Mouse (Mus musculus): ENCODE results near the gene Als2cr12. TPM values are rescaled to one million over a fixed set of nuclear protein-coding genes. Genes with fewer than 3 reads are reported as not detected.
"Not testable (repeated sequence)": the region's sequence is repeated elsewhere in the genome, so short reads cannot be mapped to it uniquely, and the experiment has no call there.

The Als2cr12 gene
- under 1 TPM; 0.20 to 0.25 TPM for total RNA-seq (2021)
- long read RNA-seq, experiment 1, partial matches to known transcripts, result 0 of 1 reads
- long read RNA-seq, experiment 1, other reads (novel, unspliced or antisense), result 1 of 1 reads
- long read RNA-seq, experiment 2, partial matches to known transcripts, result 0 of 1 reads
- long read RNA-seq, experiment 2, other reads (novel, unspliced or antisense), result 1 of 1 reads

DNA sequence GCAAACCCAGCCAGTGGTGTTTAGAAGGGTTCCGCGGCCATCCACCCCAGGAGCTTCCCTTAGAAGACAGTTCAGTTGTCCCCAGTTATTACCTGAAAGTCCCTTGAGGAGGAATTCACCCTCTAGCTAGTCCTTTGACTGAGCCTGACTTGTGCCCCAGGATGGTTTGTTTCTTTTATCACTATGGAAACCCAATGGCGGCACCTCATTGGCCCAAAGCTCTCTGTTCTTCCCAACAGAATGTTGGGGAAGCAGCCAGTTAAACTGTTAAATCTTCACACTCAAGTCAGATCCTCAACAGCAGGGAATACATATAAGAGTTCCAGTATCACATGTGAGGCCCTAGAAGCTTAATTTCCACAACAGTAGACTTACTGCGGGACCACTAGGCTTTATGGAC, at the start of gene Als2cr12:
TSS of gene Als2cr12 (minus strand) at position 180 of the 400 bp plus-strand sequence.
- not testable (repeated sequence) for DNase-seq (ENCODE audit: low spot score in 2 of 2)

- no peak for DNase-seq (ENCODE audit: low spot score in 2 of 2)
Measured at GRCm38 (mm10) chr1:58744645-58745044, 48.9 kb upstream of the Als2cr12 start.

- no peak for DNase-seq (ENCODE audit: low spot score in 2 of 2)
Measured at GRCm38 (mm10) chr1:58743252-58743651, 47.5 kb upstream of the Als2cr12 start.

DNA sequence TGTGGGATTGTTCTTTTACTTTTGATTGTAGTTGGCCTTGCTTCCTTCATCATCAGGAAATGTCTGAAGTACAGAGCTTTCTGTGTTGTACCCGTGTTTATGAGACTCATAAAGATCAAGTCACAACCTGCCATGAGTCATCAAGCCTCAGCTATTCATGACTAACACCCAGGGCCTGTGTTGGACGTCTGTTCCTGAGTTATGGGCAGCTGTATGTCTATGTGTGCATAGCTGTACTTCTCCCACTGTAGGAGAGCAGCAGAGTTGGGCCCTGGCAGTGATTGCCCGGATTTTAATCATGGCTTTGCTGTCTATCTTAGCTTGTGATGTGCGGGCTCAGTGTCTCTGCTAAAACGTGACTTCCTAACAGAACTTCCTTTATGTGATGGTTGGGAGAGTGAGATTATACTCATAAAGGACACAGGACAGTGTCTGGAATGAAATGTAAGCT, 46.8 kb upstream of the Als2cr12 start:
- DNase-seq (ENCODE audit: low spot score in 2 of 2), result no peak

GRCm38 (mm10) chr1:58739529-58739928, 43.7 kb upstream of the Als2cr12 start:
- DNase-seq (ENCODE audit: low spot score in 2 of 2), result no peak

GRCm38 (mm10) chr1:58736968-58737367, 41.2 kb upstream of the Als2cr12 start:
- no peak for DNase-seq (ENCODE audit: low spot score in 2 of 2)

DNA sequence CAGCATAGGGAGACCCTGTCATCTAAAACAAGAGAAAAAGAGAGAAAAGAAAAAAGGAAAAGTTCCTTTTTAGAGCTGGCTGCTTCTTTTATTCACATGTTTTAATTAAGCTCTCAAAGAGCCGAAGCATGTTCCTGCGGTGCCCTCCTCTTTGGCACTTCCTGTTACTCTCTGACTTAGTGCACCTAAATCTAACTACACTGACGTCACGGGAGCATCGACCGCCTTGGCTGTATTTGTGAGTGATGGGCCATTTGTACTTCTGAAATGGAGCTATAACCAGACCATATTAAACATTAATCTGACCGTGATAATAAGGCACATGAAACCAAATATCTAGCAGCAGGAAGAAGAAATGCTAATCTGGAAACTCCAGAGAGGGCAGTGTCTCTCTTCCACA, 40.2 kb upstream of the Als2cr12 start:
- no peak for DNase-seq (ENCODE audit: low spot score in 2 of 2)

- no peak for DNase-seq (ENCODE audit: low spot score in 2 of 2)
Measured at GRCm38 (mm10) chr1:58734043-58734920, 38.5 kb upstream of the Als2cr12 start.

DNA sequence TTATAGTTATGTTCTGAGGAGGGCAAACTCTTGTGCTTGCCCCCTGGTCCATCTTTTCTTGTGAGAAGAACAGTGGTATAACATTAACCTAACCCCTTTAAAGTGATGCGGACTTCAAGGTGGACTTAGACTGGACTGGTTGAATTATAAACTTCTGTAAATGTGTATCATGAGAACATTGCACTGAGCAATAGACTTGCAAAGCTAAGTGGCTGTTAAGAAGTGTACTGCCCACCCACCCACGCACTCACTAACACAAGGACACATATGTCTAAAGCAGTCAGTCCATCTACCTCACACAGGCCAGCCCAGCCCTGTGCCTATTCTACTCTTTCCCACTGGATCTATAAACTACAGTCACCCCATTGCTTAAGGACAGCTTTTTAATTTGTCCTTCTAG, 37.8 kb upstream of the Als2cr12 start:
- DNase-seq (ENCODE audit: low spot score in 2 of 2), result no peak

GRCm38 (mm10) chr1:58728590-58728868, 32.7 kb upstream of the Als2cr12 start:
- DNase-seq (ENCODE audit: low spot score in 2 of 2), result no peak

- no peak for DNase-seq (ENCODE audit: low spot score in 2 of 2)
Measured at GRCm38 (mm10) chr1:58727747-58728589, 32.2 kb upstream of the Als2cr12 start.

- DNase-seq (ENCODE audit: low spot score in 2 of 2), result no peak
Measured at GRCm38 (mm10) chr1:58727019-58727746, 31.4 kb upstream of the Als2cr12 start.

DNA sequence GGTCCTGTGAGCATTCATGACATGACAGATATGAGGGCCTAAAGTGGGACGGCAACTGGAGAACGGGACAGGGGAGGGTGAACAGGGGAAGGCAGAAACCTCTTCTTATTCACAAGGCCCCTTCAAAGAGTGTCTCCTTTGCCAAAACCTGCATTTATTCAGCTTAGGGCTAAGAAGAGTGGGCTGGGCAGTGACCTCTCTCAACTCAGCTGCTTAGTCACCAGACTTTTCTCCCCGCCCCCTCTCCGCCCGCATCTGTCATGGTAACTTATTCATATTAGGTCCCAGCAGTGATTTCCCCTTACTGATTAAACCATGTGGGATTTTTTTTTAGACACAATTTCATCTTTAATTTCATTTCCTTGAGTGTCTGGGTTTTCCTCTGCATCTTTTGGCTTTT, 30.0 kb upstream of the Als2cr12 start:
- DNase-seq (ENCODE audit: low spot score in 2 of 2), result no peak

- DNase-seq (ENCODE audit: low spot score in 2 of 2), result no peak
Measured at GRCm38 (mm10) chr1:58725095-58725494, 29.3 kb upstream of the Als2cr12 start.

- no peak for DNase-seq (ENCODE audit: low spot score in 2 of 2)
Measured at GRCm38 (mm10) chr1:58724533-58724932, 28.7 kb upstream of the Als2cr12 start.

DNA sequence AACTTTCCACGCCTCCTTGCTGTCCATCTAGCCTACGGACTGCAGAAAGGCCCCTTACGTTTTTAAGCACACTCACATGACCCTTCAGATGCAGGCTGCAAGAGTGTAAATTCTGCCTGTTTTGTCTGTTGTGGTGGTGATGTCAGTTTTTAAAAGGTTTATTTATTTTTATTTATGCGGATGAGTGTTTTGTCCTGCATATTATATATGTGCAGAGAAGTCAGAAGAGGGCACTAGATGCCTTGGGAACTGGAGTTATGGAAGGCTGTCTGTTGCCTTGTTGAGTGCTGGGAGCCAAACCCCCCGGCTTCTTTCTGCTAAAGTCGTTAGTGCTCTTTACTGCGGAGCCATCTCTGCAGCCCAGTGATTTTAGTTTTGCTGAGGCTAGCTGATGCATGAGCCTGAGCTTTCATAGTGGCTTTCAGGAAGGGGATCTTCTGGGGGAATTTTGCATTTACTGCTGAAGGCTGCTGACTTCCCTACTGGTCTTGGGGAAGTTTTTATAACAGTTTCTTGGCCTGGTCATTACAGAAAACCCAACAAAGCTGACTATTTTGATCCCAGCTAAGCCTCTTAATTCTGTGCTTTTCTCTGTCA, 28.1 kb upstream of the Als2cr12 start:
- no peak for DNase-seq (ENCODE audit: low spot score in 2 of 2)

GRCm38 (mm10) chr1:58723062-58723808, 27.4 kb upstream of the Als2cr12 start:
- no peak for DNase-seq (ENCODE audit: low spot score in 2 of 2)

DNA sequence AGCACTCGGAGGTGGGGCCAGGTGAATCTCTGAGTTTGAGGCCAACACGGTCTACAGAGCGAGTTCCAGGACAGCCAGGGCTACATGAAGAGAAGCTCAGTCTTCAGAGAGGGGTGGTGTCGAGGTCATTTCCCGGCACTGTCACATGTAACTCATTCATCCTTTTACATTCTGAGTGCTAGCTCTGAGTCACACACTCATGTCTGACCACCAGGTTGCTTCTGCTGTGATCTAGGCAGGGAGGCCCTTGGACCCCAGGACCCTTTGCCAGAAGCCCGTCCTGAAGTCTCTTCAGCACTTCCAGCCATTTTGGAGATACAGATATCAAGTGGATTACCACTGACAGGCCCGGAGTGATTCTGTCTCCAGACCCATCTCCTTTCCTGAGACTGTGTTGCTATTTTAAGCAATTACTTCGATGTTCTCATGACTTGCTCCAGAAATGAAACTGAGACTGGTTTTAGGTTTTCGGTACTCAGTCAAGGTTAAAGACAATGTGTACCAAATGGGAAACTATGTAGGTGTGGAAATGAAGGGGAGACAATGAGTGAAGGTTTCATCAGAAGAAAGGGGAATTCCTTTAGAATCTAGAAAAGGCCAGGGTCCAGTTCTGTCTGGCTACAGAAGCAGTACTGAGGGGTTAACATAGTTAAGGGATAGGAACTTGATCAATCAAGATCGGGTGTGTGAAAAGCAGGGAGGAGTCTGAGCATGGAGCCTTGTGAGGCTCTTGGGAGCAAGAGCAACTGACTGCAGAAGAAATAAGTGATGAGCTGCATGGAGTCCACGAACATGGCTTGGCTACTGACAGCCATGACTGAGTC, 26.5 kb upstream of the Als2cr12 start:
- no peak for DNase-seq (ENCODE audit: low spot score in 2 of 2)

- DNase-seq (ENCODE audit: low spot score in 2 of 2), result no peak
Measured at GRCm38 (mm10) chr1:58720988-58721387, 25.2 kb upstream of the Als2cr12 start.
